Mouse (Mus musculus) kidney, postnatal 0 days (tissue): ENCODE measurements at regions not wholly inside any gene's neighbourhood (a gene's known extent, or its start where the extent isn't known, plus 50 kb on each side); places are given as distances from the start of the nearest gene placed in this dataset.

Experiments used
- ATAC-seq: fragments of 200-750 bp; cut with Nextera tagmentation; replicated peaks from 2 replicates; pipeline ENCODE4 v1.8.0; 2017; ENCODE audit warnings: low read depth, moderate number of reproducible peaks, moderate TSS enrichment, moderate library complexity; ENCODE audit not compliant: low FRiP score
- DNase-seq: peaks from one replicate; pipeline ENCODE4 v3.0.0-alpha.2; 2016; ENCODE audit warnings: low spot score
- H3K27ac ChIP-seq: fragments of 300-500 bp; sonication (generic); 2 replicates; pipeline ENCODE4 v1.5.1; 2014; ENCODE audit warnings: mild to moderate bottlenecking
- H3K27me3 ChIP-seq: fragments of 300-500 bp; sonication (generic); 2 replicates; pipeline ENCODE4 v1.6.1; 2014; ENCODE audit warnings: low read length, mixed read lengths; ENCODE audit not compliant: insufficient read depth
- H3K36me3 ChIP-seq: fragments of 300-500 bp; sonication (generic); 2 replicates; pipeline ENCODE4 v1.6.1; 2014; ENCODE audit warnings: low read length, mixed read lengths; ENCODE audit not compliant: insufficient read depth
- H3K4me1 ChIP-seq: fragments of 300-500 bp; sonication (generic); replicated peaks from 2 replicates; pipeline ENCODE4 v1.6.1; 2014; ENCODE audit warnings: antibody characterized with exemption, low read length, mixed read lengths; ENCODE audit not compliant: insufficient read depth
- H3K4me2 ChIP-seq: fragments of 300-500 bp; sonication (generic); 2 replicates; pipeline ENCODE4 v1.6.1; 2014; ENCODE audit warnings: mild to moderate bottlenecking, low read length, moderate library complexity, mixed read lengths
- H3K4me3 ChIP-seq: fragments of 300-500 bp; sonication (generic); replicated peaks from 2 replicates; pipeline ENCODE4 v1.5.1; 2014; ENCODE audit warnings: low read depth, low read length
- H3K9ac ChIP-seq: fragments of 300-500 bp; sonication (generic); 2 replicates; pipeline ENCODE4 v1.6.1; 2014; ENCODE audit warnings: low read depth, low read length
- H3K9me3 ChIP-seq: fragments of 300-500 bp; sonication (generic); replicated peaks from 2 replicates; pipeline ENCODE4 v1.6.1; 2016; ENCODE audit warnings: low read length, inconsistent platforms, mixed read lengths
- CTCF ChIP-seq: IDR thresholded peaks from 2 replicates; pipeline ENCODE4 v1.5.1; 2016; ENCODE audit warnings: antibody characterized with exemption, low read depth, mild to moderate bottlenecking, moderate library complexity
- WGBS: fragments of 180-500 bp; shearing (Covaris S2); extraction: QIAGEN DNeasy Blood & Tissue Kit; methylation state at CpG from one replicate; pipeline ENCODE4 v1.1.7; 2014; 5-methylcytosine and 5-hydroxymethylcytosine counted together

DNA sequence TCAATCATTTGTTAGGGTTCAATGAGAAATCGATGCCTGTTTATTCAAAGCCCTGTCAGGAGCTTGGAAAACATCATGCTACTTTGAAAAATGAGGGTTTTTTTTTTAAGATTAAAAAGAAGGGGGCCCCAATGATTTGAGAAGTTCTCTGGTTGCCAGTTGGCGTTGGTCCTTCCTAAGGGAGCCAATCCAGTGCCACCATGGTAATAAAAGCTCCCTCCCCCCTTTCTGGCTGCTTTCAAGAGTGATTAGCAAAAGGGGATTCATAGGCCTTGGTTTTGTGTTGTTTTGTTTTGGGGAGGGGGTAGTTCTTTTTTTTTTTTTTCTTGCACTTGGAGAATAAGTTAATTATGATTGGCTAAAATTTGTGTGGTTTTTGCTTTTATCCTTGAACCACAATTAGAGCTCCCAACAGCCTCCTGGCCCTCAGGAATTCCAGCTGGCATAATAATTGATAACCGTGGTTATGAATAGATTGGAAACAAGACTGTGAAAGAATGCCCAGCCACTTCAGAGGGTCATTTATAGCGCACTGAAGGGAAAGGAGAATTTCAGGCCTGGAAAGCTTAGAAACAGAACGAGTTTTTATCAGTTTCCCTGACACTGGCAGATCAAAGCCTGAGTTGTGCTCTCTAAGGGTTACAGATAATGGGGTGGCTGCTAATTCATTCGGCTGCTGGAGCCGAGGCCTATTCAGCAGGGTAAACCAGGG is 266.0 kb downstream of the Fam49a start:
- Histone ChIP-seq H3K4me1 (no peaks in the 10 kb centered on the region), H3K4me2 (no peak overlapping the region), H3K27ac (no peak overlapping the region), H3K9ac (no peak overlapping the region), H3K36me3 (no peaks in the 10 kb centered on the region), H3K27me3 (no peaks in the 10 kb centered on the region), H3K4me3 (no peak overlapping the region), H3K9me3 (no peaks in the 10 kb centered on the region)
- DNase-seq (no peak), ATAC-seq (no peak)
- no peak for TF ChIP-seq CTCF
- WGBS: 59% methylated on average over 7 of the region's 7 CpGs

- H3K4me2 ChIP-seq: no peak overlapping the region
- H3K4me1 ChIP-seq: no peaks in the 10 kb centered on the region
- no peak for ATAC-seq
- H3K27me3 ChIP-seq: no peaks in the 10 kb centered on the region
- 79% methylated on average over 3 of the region's 3 CpGs for WGBS
- H3K9me3 ChIP-seq: no peaks in the 10 kb centered on the region
- no peak for DNase-seq
- H3K36me3 ChIP-seq: no peaks in the 10 kb centered on the region
- H3K9ac ChIP-seq: no peak overlapping the region
- H3K27ac ChIP-seq: no peak overlapping the region
- no peak overlapping the region for H3K4me3 ChIP-seq
- TF ChIP-seq CTCF: no peak
These were observed 265.4 kb downstream of the Fam49a start for GRCm38 (mm10) chr12:12527366-12527765.

GRCm38 (mm10) chr12:12520311-12520852 is 258.4 kb downstream of the Fam49a start:
- WGBS: 78% methylated on average over 8 of the region's 8 CpGs
- Histone ChIP-seq H3K4me2 (no peak overlapping the region), H3K4me1 (no peaks in the 10 kb centered on the region), H3K27ac (no peak overlapping the region), H3K36me3 (no peaks in the 10 kb centered on the region), H3K4me3 (no peak overlapping the region), H3K27me3 (no peaks in the 10 kb centered on the region), H3K9ac (no peak overlapping the region), H3K9me3 (no peaks in the 10 kb centered on the region)
- TF ChIP-seq CTCF: no peak
- ATAC-seq (no peak), DNase-seq (no peak)

DNA sequence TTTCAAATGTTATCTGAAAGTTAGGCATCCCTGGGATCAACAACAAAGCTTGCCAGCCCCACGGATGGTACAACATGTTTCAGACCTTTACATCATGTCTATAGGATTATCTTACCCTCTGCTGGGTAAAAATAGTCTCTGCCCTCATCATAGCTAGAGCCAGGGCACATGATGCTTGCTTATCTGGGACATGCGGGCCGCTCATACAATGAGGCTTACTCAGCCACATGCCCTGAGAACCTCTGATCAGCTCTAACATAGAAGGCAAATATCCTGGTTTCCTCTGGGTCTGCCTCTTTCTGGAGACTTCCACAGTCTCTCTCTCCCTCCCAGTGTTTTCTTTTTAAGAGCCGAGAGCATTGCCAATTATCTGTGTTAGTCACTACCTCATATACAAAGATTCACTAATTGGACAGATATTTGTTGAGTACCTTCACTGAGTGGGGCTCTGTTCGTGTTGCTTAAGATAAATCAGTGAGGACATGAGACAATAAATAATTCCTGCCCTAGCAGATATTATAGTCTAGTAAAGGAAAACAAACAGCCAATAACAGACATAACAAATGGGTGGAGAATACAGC is 256.6 kb downstream of the Fam49a start:
- Histone ChIP-seq H3K9me3 (no peaks in the 10 kb centered on the region), H3K4me2 (no peak overlapping the region), H3K4me1 (no peaks in the 10 kb centered on the region), H3K4me3 (no peak overlapping the region), H3K36me3 (no peaks in the 10 kb centered on the region), H3K27ac (no peak overlapping the region), H3K27me3 (no peaks in the 10 kb centered on the region), H3K9ac (no peak overlapping the region)
- DNase-seq: no peak
- ATAC-seq: no peak
- TF ChIP-seq CTCF: no peak
- 62% methylated on average over 5 of the region's 5 CpGs for WGBS

DNA sequence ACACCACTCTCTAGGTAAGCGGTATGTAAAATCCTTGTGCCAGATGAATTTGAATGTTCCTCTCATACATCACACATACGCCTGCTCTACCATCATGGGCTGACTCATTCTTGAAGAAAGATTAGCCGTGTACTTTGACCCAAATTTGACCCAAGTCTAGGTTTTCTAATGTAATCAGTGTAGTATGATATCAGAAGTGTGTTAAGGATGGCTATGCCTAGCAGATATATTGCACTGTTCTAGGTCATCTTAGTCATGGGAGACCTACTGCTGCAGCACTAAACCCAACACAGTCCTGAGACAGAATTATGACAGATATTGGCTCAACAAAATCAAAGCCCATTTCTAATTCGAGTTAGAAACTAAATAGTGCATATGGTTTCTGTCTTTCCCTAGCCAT is 255.1 kb downstream of the Fam49a start:
- WGBS: 90% methylated on average over 4 of the region's 4 CpGs
- Histone ChIP-seq H3K9me3 (no peaks in the 10 kb centered on the region), H3K27ac (no peak overlapping the region), H3K27me3 (no peaks in the 10 kb centered on the region), H3K4me1 (no peaks in the 10 kb centered on the region), H3K4me2 (no peak overlapping the region), H3K9ac (no peak overlapping the region), H3K36me3 (no peaks in the 10 kb centered on the region), H3K4me3 (no peak overlapping the region)
- no peak for TF ChIP-seq CTCF
- no peak for ATAC-seq
- no peak for DNase-seq

DNA sequence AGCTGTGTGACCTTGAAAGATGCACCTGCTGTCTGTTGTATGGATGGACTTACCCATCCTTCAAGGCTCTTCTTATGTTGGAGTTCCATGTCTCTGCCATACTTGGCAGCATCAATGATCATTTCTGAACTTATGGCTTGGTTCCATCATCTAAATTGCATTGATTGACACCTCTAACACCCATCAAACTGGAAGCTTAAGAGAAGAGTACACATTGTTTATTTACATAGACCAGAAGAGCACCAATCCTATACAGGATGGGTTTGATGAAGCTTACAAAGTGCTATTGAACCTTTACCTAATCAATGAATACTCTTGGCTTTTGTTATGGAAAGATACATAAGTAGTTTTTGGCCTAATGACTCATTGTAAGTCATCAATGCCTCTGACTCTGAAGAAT is 248.8 kb downstream of the Fam49a start:
- Histone ChIP-seq H3K4me2 (no peak overlapping the region), H3K36me3 (no peaks in the 10 kb centered on the region), H3K27ac (no peak overlapping the region), H3K9me3 (no peaks in the 10 kb centered on the region), H3K4me3 (no peak overlapping the region), H3K27me3 (no peaks in the 10 kb centered on the region), H3K9ac (no peak overlapping the region), H3K4me1 (no peaks in the 10 kb centered on the region)
- ATAC-seq (no peak), DNase-seq (no peak)
- no peak for TF ChIP-seq CTCF
